Mouse (Mus musculus) small intestine, adult 2 months (tissue): ENCODE data around the gene Oat.

Source experiments
- CTCF ChIP-seq: fragments of 200-500 bp; IDR thresholded peaks from 2 replicates; pipeline ENCODE4 v1.5.1; 2012; ENCODE audit warnings: low read depth, mild to moderate bottlenecking, control low read depth, inconsistent platforms, low read length, moderate library complexity, mixed read lengths; ENCODE audit not compliant: insufficient replicate concordance, insufficient read length; ENCODE audit errors: extremely low read depth
- POLR2A ChIP-seq: fragments of 200-500 bp; IDR thresholded peaks from 2 replicates; pipeline ENCODE4 v1.6.1; 2012; ENCODE audit warnings: low read depth, mild to moderate bottlenecking, control low read depth, inconsistent platforms, low read length, moderate library complexity

DNA sequence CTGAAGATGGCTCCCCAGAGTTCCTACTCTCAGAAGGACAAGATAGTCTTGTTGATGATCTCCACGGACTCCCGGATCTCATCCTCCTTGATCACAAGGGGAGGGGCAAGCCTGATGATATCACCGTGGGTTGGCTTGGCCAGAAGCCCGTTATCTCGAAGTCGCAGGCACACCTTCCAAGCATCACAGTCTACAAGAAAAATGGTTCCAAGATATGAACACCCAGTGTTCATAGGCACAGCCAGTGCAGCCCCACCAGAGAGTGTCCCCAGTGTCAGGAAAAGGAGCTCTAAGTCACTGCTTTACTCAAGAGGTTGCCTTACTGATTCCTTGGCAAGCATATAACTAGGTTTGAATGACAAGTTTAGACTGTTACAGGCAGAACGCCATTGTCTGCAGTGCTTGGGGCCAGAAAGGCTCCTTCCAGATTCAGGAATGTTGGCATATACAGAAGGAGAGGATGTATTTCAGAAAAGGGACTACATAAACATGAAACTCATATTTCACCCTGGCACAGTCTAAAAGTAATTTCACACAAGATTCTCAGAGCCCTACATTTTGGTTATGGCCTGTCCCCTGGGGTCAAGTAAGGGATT lies 18.0 kb downstream of the Oat start:
- TF ChIP-seq CTCF (no peak), POLR2A (no peak)
